ENCODE assay signal across 8 mouse cellular contexts in genomic region chr19:5806051-5806808, GRCm38 (mm10). TPM values are rescaled to one million over a fixed set of nuclear protein-coding genes. Genes with fewer than 3 reads are reported as not detected.
DNase-seq lines count a peak whose midpoint lies in the region; ATAC-seq and TF ChIP-seq lines count a peak whose summit lies in the region.

No protein-coding gene starts in this region.

- DNase-seq in heart, adult 2 months = peak; percentile 73 to 75
- peak; percentile 63 for DNase-seq in kidney, adult 18-20 months
- DNase-seq in lung, embryonic 14.5 days = peak; percentile 92
- DNase-seq in thymus, postnatal 0 days (ENCODE audit: low spot score) = no peak

- peak; percentile 65; the same call in 1 of the 2 replicates for TF ChIP-seq EP300 in ES-Bruce4 (IDR thresholded peaks at IDR 0.05; ENCODE audit: insufficient read depth, low read depth, low read length)
- peak; percentile 75 for TF ChIP-seq EP300 in heart, adult 2 months (IDR thresholded peaks at IDR 0.05; ENCODE audit: insufficient read depth, low read depth, low read length)

- peak overlapping the region; percentile 46 for H3K4me2 ChIP-seq in lung, embryonic 14.5 days

- H3K27me3 ChIP-seq in ES-Bruce4 (ENCODE audit: control insufficient read depth, insufficient read depth, low read length, poor library complexity, severe bottlenecking) = no peaks in the 10 kb centered on the region
- H3K27me3 ChIP-seq in heart, adult 2 months (ENCODE audit: control insufficient read depth, insufficient read depth, low read length) = no peaks in the 10 kb centered on the region
- no peaks in the 10 kb centered on the region for H3K27me3 ChIP-seq in lung, embryonic 14.5 days (ENCODE audit: insufficient read depth, low read length)
- H3K27me3 ChIP-seq in small intestine, adult 2 months (ENCODE audit: control insufficient read depth, insufficient read depth, low read length) = no peaks in the 10 kb centered on the region

- H3K4me1 ChIP-seq in ES-Bruce4 (ENCODE audit: control insufficient read depth, insufficient read depth, low read length) = peaks cover 19% of the 10 kb centered on the region
- H3K4me1 ChIP-seq in bone marrow macrophage, adult 2 months (ENCODE audit: control insufficient read depth, insufficient read depth, low read length) = peaks cover 64% of the 10 kb centered on the region
- peaks cover 48% of the 10 kb centered on the region for H3K4me1 ChIP-seq in heart, adult 2 months (ENCODE audit: control insufficient read depth, insufficient read depth, low read length)
- H3K4me1 ChIP-seq in lung, embryonic 14.5 days (ENCODE audit: insufficient read depth) = peaks cover 55% of the 10 kb centered on the region
- peaks cover 32% of the 10 kb centered on the region for H3K4me1 ChIP-seq in small intestine, adult 2 months (ENCODE audit: control insufficient read depth, insufficient read depth, insufficient read length, low read length)

- peak overlapping the region; percentile 28 for H3K4me3 ChIP-seq in ES-Bruce4 (ENCODE audit: low read depth, low read length)
- peak overlapping the region; percentile 22 for H3K4me3 ChIP-seq in bone marrow macrophage, adult 2 months (ENCODE audit: insufficient read depth, low read length)
- H3K4me3 ChIP-seq in heart, adult 2 months = peak overlapping the region; percentile 1; the same call in 1 of the 2 replicates
- no peak overlapping the region for H3K4me3 ChIP-seq in lung, embryonic 14.5 days (ENCODE audit: low read depth, low read length)
- H3K4me3 ChIP-seq in small intestine, adult 2 months (ENCODE audit: low read depth, low read length) = no peak overlapping the region

- H3K79me2 ChIP-seq in heart, adult 2 months (replicated peaks; ENCODE audit: control insufficient read depth, insufficient read depth, low read length) = no peaks in the 10 kb centered on the region

- no peaks in the 10 kb centered on the region for H3K9me3 ChIP-seq in ES-Bruce4 (replicated peaks; ENCODE audit: control insufficient read depth, insufficient read depth, low read length, poor library complexity, severe bottlenecking)
- H3K9me3 ChIP-seq in lung, embryonic 14.5 days (ENCODE audit: low read depth, low read length) = no peaks in the 10 kb centered on the region

- WGBS in heart, adult 2 months = 4% methylated on average over 8 of the region's 8 CpGs
- 5% methylated on average over 8 of the region's 8 CpGs for WGBS in lung, embryonic 14.5 days
- WGBS in small intestine, adult 2 months = 43% methylated on average over 8 of the region's 8 CpGs

- intact Hi-C loops in heart, adult 2 months (cut with DNase I) = no loop called here

- H3K9ac ChIP-seq in ES-Bruce4 (ENCODE audit: low read depth, poor library complexity, severe bottlenecking) = peak overlapping the region; percentile 80
- H3K9ac ChIP-seq in heart, adult 2 months (ENCODE audit: low read depth, low read length) = peak overlapping the region; percentile 31
- no peak overlapping the region for H3K9ac ChIP-seq in lung, embryonic 14.5 days

- no peak for TF ChIP-seq POLR2A in ES-Bruce4 (IDR thresholded peaks at IDR 0.05; ENCODE audit: insufficient read depth, low read length)
- no peak for TF ChIP-seq POLR2A in bone marrow macrophage, adult 2 months (IDR thresholded peaks at IDR 0.05; ENCODE audit: borderline replicate concordance, low read depth, low read length)
- peak; percentile 53; the same call in 1 of the 2 replicates for TF ChIP-seq POLR2A in heart, adult 2 months (IDR thresholded peaks at IDR 0.05; ENCODE audit: insufficient read depth, low read depth, low read length)
- TF ChIP-seq POLR2A in small intestine, adult 2 months (IDR thresholded peaks at IDR 0.05; ENCODE audit: low read depth, low read length) = no peak

- H3K36me3 ChIP-seq in ES-Bruce4 (ENCODE audit: control insufficient read depth, insufficient read depth, low read length, poor library complexity, severe bottlenecking) = peaks cover 3% of the 10 kb centered on the region; the same call in 1 of the 2 replicates
- peaks cover 6% of the 10 kb centered on the region; the same call in 1 of the 2 replicates for H3K36me3 ChIP-seq in heart, adult 2 months (ENCODE audit: control insufficient read depth, insufficient read depth, low read length)
- no peaks in the 10 kb centered on the region for H3K36me3 ChIP-seq in lung, embryonic 14.5 days (ENCODE audit: insufficient read depth)
- no peaks in the 10 kb centered on the region for H3K36me3 ChIP-seq in small intestine, adult 2 months (ENCODE audit: control insufficient read depth, insufficient read depth, low read length)

- peak overlapping the region; percentile 97 for H3K27ac ChIP-seq in ES-Bruce4 (ENCODE audit: insufficient read depth, low read length)
- peak overlapping the region; percentile 98 for H3K27ac ChIP-seq in bone marrow macrophage, adult 2 months (ENCODE audit: insufficient read depth, low read depth, low read length)
- H3K27ac ChIP-seq in heart, adult 2 months = peak overlapping the region; percentile 100
- peak overlapping the region; percentile 99 for H3K27ac ChIP-seq in lung, embryonic 14.5 days (ENCODE audit: low read depth)
- peak overlapping the region; percentile 84 for H3K27ac ChIP-seq in small intestine, adult 2 months (ENCODE audit: insufficient read depth, low read depth, low read length)

- TF ChIP-seq CTCF in ES-Bruce4 (IDR thresholded peaks at IDR 0.05; ENCODE audit: low read depth, low read length) = no peak
- no peak for TF ChIP-seq CTCF in bone marrow macrophage, adult 2 months (IDR thresholded peaks at IDR 0.05; ENCODE audit: low read depth, low read length)
- TF ChIP-seq CTCF in heart, adult 2 months (IDR thresholded peaks at IDR 0.05) = no peak
- TF ChIP-seq CTCF in lung, embryonic 14.5 days (IDR thresholded peaks at IDR 0.05; ENCODE audit: low read depth) = no peak
- no peak for TF ChIP-seq CTCF in small intestine, adult 2 months (IDR thresholded peaks at IDR 0.05; ENCODE audit: extremely low read depth, insufficient read length, insufficient replicate concordance, low read depth, low read length)

- ATAC-seq in lung, embryonic 14.5 days (ENCODE audit: insufficient read depth) = no peak
- ATAC-seq in inflammation-experienced regulatory T-cells, adult 6 months = no peak

RNA-seq across cellular contexts. Expression of gene Scyl1, which starts 35.0 kb away (rescaled TPM):
- polyA plus RNA-seq in ES-Bruce4 (2011; ENCODE audit: insufficient read depth, insufficient read length, low read depth, missing spikeins) = 37.1 and 42.8 TPM in 2 replicates
- polyA plus RNA-seq in bone marrow macrophage, adult 2 months (2012; ENCODE audit: insufficient read depth, insufficient read length, missing spikeins) = 46.7 and 48.3 TPM in 2 replicates
- 10 to 100 TPM; 57.2 to 70.0 TPM for total RNA-seq in heart, adult 2 months (2021)
- 95.6 and 113 TPM in 2 replicates for polyA plus RNA-seq in heart, adult 2 months (2012; rRNA removed)
- 74.8 and 84.5 TPM in 2 replicates for polyA plus RNA-seq in lung, embryonic 14.5 days (2014; fragmentation: Nextera tagmentation; extraction: Ambion mirVana)
- 37.1 and 52.5 TPM in 2 replicates for polyA plus RNA-seq in small intestine, adult 2 months (2012; rRNA removed)
- 10 to 100 TPM; 14.2 to 19.5 (median 15.4) TPM for polyA plus RNA-seq in inflammation-experienced regulatory T-cells, adult 6 months (2017; shearing (Covaris generic))
- 38.0 and 40.9 TPM in 2 replicates for polyA plus RNA-seq in thymus, postnatal 0 days (2015; fragmentation: Nextera tagmentation; extraction: Ambion mirVana)

Comparison
In these comparisons a context has a peak if more than half of its experiments do, and no peak if none do; other contexts are left out.
1. H3K4me3 ChIP-seq: peak in ES-Bruce4 (single experiment), bone marrow macrophage, adult 2 months (single experiment) and heart, adult 2 months (single experiment); none in lung, embryonic 14.5 days (single experiment) and small intestine, adult 2 months (single experiment).
2. Peak in every context shown above with its lines, with median percentiles within 50 percentile points of each other: H3K27ac ChIP-seq.